Comparison of ENCODE assay signal across 16 mouse cellular contexts in the genomic region with DNA sequence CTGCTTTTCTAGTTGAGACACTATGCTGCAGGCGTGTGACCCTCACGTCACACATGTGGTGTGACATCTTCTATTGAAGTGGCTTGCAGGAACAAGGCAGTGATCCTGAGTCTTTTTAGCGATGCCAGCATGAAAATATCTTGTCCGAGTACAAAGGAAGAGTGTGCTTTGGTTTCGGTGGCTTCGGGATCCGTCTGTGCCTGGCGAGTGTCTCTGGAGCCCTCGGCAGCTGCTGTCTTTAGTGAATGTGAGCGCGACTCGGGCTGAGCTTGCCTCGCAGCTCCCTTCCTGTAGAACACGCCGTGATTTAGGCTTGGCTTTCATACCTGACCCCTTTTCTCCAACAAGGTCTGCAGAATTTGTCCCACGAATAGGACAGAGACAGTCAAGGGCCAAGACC.
A peak's percentile ranks its signal among the peaks of the same experiment; 100 is the strongest.
DNase-seq lines count a peak whose midpoint lies in the region; ATAC-seq and TF ChIP-seq lines count a peak whose summit lies in the region.
"Had no signal": no experiment of that assay in that cellular context is flagged by ENCODE, and none has a peak within 500 bp of the region (broad histone marks: within the 10 kb centered on the region; RNA-seq: fewer than 3 reads in every experiment).

No protein-coding gene starts in this region.

- H3K4me2 ChIP-seq in hindbrain, embryonic 12.5 days (replicated peaks) = no peak overlapping the region
- no peak overlapping the region for H3K4me2 ChIP-seq in hindbrain, embryonic 11.5 days (replicated peaks; ENCODE audit: low read depth, low read length)
- no peak overlapping the region for H3K4me2 ChIP-seq in midbrain, embryonic 15.5 days
- no peak overlapping the region for H3K4me2 ChIP-seq in midbrain, postnatal 0 days (ENCODE audit: low read depth, low read length, poor library complexity, severe bottlenecking)
- H3K4me2 ChIP-seq in hindbrain, embryonic 15.5 days = no peak overlapping the region
- no peak overlapping the region for H3K4me2 ChIP-seq in neural tube, embryonic 15.5 days
- H3K4me2 ChIP-seq: embryonic facial prominence, embryonic 15.5 days; heart, embryonic 11.5 days; heart, embryonic 15.5 days had no signal

- H3K27me3 ChIP-seq in hindbrain, embryonic 12.5 days = no peaks in the 10 kb centered on the region
- H3K27me3 ChIP-seq in hindbrain, embryonic 11.5 days (ENCODE audit: control insufficient read depth, insufficient read depth, low read length) = no peaks in the 10 kb centered on the region
- H3K27me3 ChIP-seq in midbrain, embryonic 15.5 days (replicated peaks) = no peaks in the 10 kb centered on the region
- no peaks in the 10 kb centered on the region for H3K27me3 ChIP-seq in midbrain, postnatal 0 days (ENCODE audit: insufficient read depth, low read length)
- no peaks in the 10 kb centered on the region for H3K27me3 ChIP-seq in hindbrain, embryonic 15.5 days
- no peaks in the 10 kb centered on the region for H3K27me3 ChIP-seq in neural tube, embryonic 15.5 days (replicated peaks)
- H3K27me3 ChIP-seq: embryonic facial prominence, embryonic 15.5 days; heart, embryonic 15.5 days had no signal

- TF ChIP-seq CTCF in midbrain, postnatal 0 days (IDR thresholded peaks at IDR 0.05) = no peak

- H3K9me3 ChIP-seq in hindbrain, embryonic 12.5 days (replicated peaks) = no peaks in the 10 kb centered on the region
- no peaks in the 10 kb centered on the region for H3K9me3 ChIP-seq in hindbrain, embryonic 11.5 days (ENCODE audit: control insufficient read depth, low read length)
- H3K9me3 ChIP-seq in midbrain, embryonic 15.5 days = no peaks in the 10 kb centered on the region
- H3K9me3 ChIP-seq in midbrain, postnatal 0 days (ENCODE audit: low read length) = no peaks in the 10 kb centered on the region
- H3K9me3 ChIP-seq in hindbrain, embryonic 15.5 days = no peaks in the 10 kb centered on the region
- no peaks in the 10 kb centered on the region for H3K9me3 ChIP-seq in neural tube, embryonic 15.5 days (replicated peaks)
- H3K9me3 ChIP-seq: embryonic facial prominence, embryonic 15.5 days; heart, embryonic 15.5 days had no signal

- no peak for ATAC-seq in hindbrain, embryonic 12.5 days (ENCODE audit: low FRiP score)
- no peak for ATAC-seq in hindbrain, embryonic 11.5 days (ENCODE audit: low FRiP score)
- ATAC-seq in midbrain, embryonic 15.5 days (replicated peaks) = no peak
- no peak for ATAC-seq in midbrain, postnatal 0 days (ENCODE audit: low FRiP score)
- no peak for ATAC-seq in hindbrain, embryonic 15.5 days (ENCODE audit: low FRiP score, low read depth)
- no peak for ATAC-seq in neural tube, embryonic 15.5 days (ENCODE audit: low FRiP score)

- H3K4me1 ChIP-seq in hindbrain, embryonic 12.5 days = peaks cover 22% of the 10 kb centered on the region
- no peaks in the 10 kb centered on the region; the same call in 1 of the 2 replicates for H3K4me1 ChIP-seq in hindbrain, embryonic 11.5 days (replicated peaks; ENCODE audit: control insufficient read depth, insufficient read depth, low read length)
- peaks cover 28% of the 10 kb centered on the region for H3K4me1 ChIP-seq in midbrain, embryonic 15.5 days
- 0 out of 2 replicates have a peak, but pooled peaks cover 3% of the 10 kb centered on the region for H3K4me1 ChIP-seq in midbrain, postnatal 0 days (ENCODE audit: insufficient read depth, low read length)
- H3K4me1 ChIP-seq in hindbrain, embryonic 15.5 days (replicated peaks) = peaks cover 47% of the 10 kb centered on the region
- peaks cover 47% of the 10 kb centered on the region for H3K4me1 ChIP-seq in neural tube, embryonic 15.5 days

- H3K4me3 ChIP-seq in hindbrain, embryonic 12.5 days = no peak overlapping the region
- no peak overlapping the region for H3K4me3 ChIP-seq in hindbrain, embryonic 11.5 days (ENCODE audit: low read depth, low read length)
- no peak overlapping the region for H3K4me3 ChIP-seq in midbrain, embryonic 15.5 days
- H3K4me3 ChIP-seq in midbrain, postnatal 0 days (ENCODE audit: low read depth, low read length) = no peak overlapping the region
- no peak overlapping the region for H3K4me3 ChIP-seq in hindbrain, embryonic 15.5 days
- no peak overlapping the region for H3K4me3 ChIP-seq in neural tube, embryonic 15.5 days (replicated peaks)
- H3K4me3 ChIP-seq: embryonic facial prominence, embryonic 15.5 days; erythroblast, embryonic 14.5 days; heart, adult 2 months; heart, embryonic 15.5 days had no signal

- H3K9ac ChIP-seq in hindbrain, embryonic 12.5 days = no peak overlapping the region
- H3K9ac ChIP-seq in hindbrain, embryonic 11.5 days (ENCODE audit: low read depth, low read length) = no peak overlapping the region
- H3K9ac ChIP-seq in midbrain, embryonic 15.5 days = no peak overlapping the region
- no peak overlapping the region for H3K9ac ChIP-seq in midbrain, postnatal 0 days (replicated peaks; ENCODE audit: low read length, poor library complexity, severe bottlenecking)
- H3K9ac ChIP-seq in hindbrain, embryonic 15.5 days = no peak overlapping the region
- H3K9ac ChIP-seq in neural tube, embryonic 15.5 days (replicated peaks) = no peak overlapping the region
- H3K9ac ChIP-seq: embryonic facial prominence, embryonic 15.5 days; heart, embryonic 15.5 days had no signal

- no peak for DNase-seq in hindbrain, embryonic 11.5 days (ENCODE audit: low spot score)
- no peak for DNase-seq in midbrain, postnatal 0 days (ENCODE audit: low spot score)
- DNase-seq in spleen, adult 18-20 months = no peak
- DNase-seq: cerebellum, adult 2 months; cerebellum, postnatal 10 days; gastrocnemius, postnatal 10 days; heart, adult 2 months; heart, postnatal 14 days had no signal

- no peaks in the 10 kb centered on the region for H3K36me3 ChIP-seq in hindbrain, embryonic 12.5 days
- H3K36me3 ChIP-seq in hindbrain, embryonic 11.5 days (ENCODE audit: control insufficient read depth, insufficient read depth, low read length) = no peaks in the 10 kb centered on the region
- H3K36me3 ChIP-seq in midbrain, embryonic 15.5 days (replicated peaks) = peaks cover 3% of the 10 kb centered on the region; the same call in 1 of the 2 replicates
- H3K36me3 ChIP-seq in midbrain, postnatal 0 days (ENCODE audit: insufficient read depth, low read length) = no peaks in the 10 kb centered on the region
- H3K36me3 ChIP-seq in hindbrain, embryonic 15.5 days = no peaks in the 10 kb centered on the region
- H3K36me3 ChIP-seq in neural tube, embryonic 15.5 days = no peaks in the 10 kb centered on the region; the same call in 1 of the 2 replicates
- H3K36me3 ChIP-seq: heart, embryonic 15.5 days had no signal

- 76% methylated on average over 16 of the region's 16 CpGs for WGBS in hindbrain, embryonic 12.5 days
- 84% methylated on average over 16 of the region's 16 CpGs for WGBS in hindbrain, embryonic 11.5 days
- WGBS in midbrain, embryonic 15.5 days = 58% methylated on average over 16 of the region's 16 CpGs
- 54% methylated on average over 16 of the region's 16 CpGs for WGBS in midbrain, postnatal 0 days
- 62% methylated on average over 16 of the region's 16 CpGs for WGBS in hindbrain, embryonic 15.5 days
- 65% methylated on average over 16 of the region's 16 CpGs for WGBS in neural tube, embryonic 15.5 days

- 0 out of 2 replicates have a peak overlapping the region, but pooled peaks have one; percentile 2 for H3K27ac ChIP-seq in hindbrain, embryonic 12.5 days
- H3K27ac ChIP-seq in hindbrain, embryonic 11.5 days (ENCODE audit: low read depth, low read length) = no peak overlapping the region
- 0 out of 2 replicates have a peak overlapping the region, but pooled peaks have one; percentile 4 for H3K27ac ChIP-seq in midbrain, embryonic 15.5 days
- H3K27ac ChIP-seq in midbrain, postnatal 0 days (ENCODE audit: low read depth, low read length) = no peak overlapping the region
- H3K27ac ChIP-seq in hindbrain, embryonic 15.5 days (replicated peaks) = peak overlapping the region; percentile 41
- peak overlapping the region; percentile 37; the same call in 1 of the 2 replicates for H3K27ac ChIP-seq in neural tube, embryonic 15.5 days (replicated peaks)
- H3K27ac ChIP-seq: embryonic facial prominence, embryonic 15.5 days; heart, adult 2 months; heart, embryonic 15.5 days had no signal

Comparison
In these comparisons a context has a peak if more than half of its experiments do, and no peak if none do; other contexts are left out.
1. H3K27ac ChIP-seq: peak in hindbrain, embryonic 12.5 days (single experiment), midbrain, embryonic 15.5 days (single experiment), hindbrain, embryonic 15.5 days (single experiment) and neural tube, embryonic 15.5 days (single experiment); none in hindbrain, embryonic 11.5 days (single experiment) and midbrain, postnatal 0 days (single experiment).